Mouse (Mus musculus): Measurements from ENCODE around the gene Fgfrl1. TPM values are rescaled to one million over a fixed set of nuclear protein-coding genes. Genes with fewer than 3 reads are reported as not detected.
A peak's percentile ranks its signal among the peaks of the same experiment; 100 is the strongest.

Fgfrl1 gene
- polyA plus RNA-seq, 1 experiment, result 93.3 TPM

- no peak overlapping the region for H3K4me2 ChIP-seq (ENCODE audit: low read depth)
- TF ChIP-seq TCF12 (IDR thresholded peaks at IDR 0.05; ENCODE audit: insufficient read depth, poor library complexity, severe bottlenecking) (no peak), MYOG (IDR thresholded peaks at IDR 0.05; ENCODE audit: control insufficient read depth in 1 of 3, insufficient read depth in 1 of 3, insufficient read length in 2 of 3, low read depth in 2 of 3) (no peak), MAX (IDR thresholded peaks at IDR 0.05; ENCODE audit: low read depth) (no peak), TCF3 (IDR thresholded peaks at IDR 0.05; ENCODE audit: insufficient read length, low read depth) (no peak), SRF (IDR thresholded peaks at IDR 0.05; ENCODE audit: control insufficient read depth, insufficient read length, low read depth) (no peak), E2F4 (IDR thresholded peaks at IDR 0.05; ENCODE audit: insufficient read depth) (no peak), CEBPB (IDR thresholded peaks at IDR 0.05; ENCODE audit: insufficient read depth, poor library complexity, severe bottlenecking) (no peak), MYOD1 (IDR thresholded peaks at IDR 0.05; ENCODE audit: control insufficient read depth in 1 of 3, insufficient read length in 2 of 3, low read depth in 2 of 3) (no peak), REST (IDR thresholded peaks at IDR 0.05; ENCODE audit: insufficient read depth, insufficient read length) (no peak), POLR2A (IDR thresholded peaks at IDR 0.05; ENCODE audit: insufficient read length, low read depth) (no peak), USF1 (IDR thresholded peaks at IDR 0.05; ENCODE audit: low read depth) (no peak), POLR2AphosphoS2 (IDR thresholded peaks at IDR 0.05; ENCODE audit: insufficient read length, low read depth) (no peak)
- peaks cover 3% of the 10 kb centered on the region for H3K36me3 ChIP-seq (ENCODE audit: control insufficient read depth, insufficient read depth)
- no peak overlapping the region for H3K4me3 ChIP-seq
- H3K27me3 ChIP-seq (ENCODE audit: control insufficient read depth, insufficient read depth, insufficient read length), result no peaks in the 10 kb centered on the region
- no peaks in the 10 kb centered on the region for H3K79me2 ChIP-seq (ENCODE audit: control insufficient read depth, insufficient read depth)
- no peak overlapping the region for H3ac ChIP-seq (ENCODE audit: control insufficient read depth, insufficient read length)
Observed at GRCm38 (mm10) chr5:108647820-108648465, 44.2 kb upstream of the Fgfrl1 start.

GRCm38 (mm10) chr5:108648937-108649576 is 43.1 kb upstream of the Fgfrl1 start:
- Histone ChIP-seq H3K79me2 (ENCODE audit: control insufficient read depth, insufficient read depth) (no peaks in the 10 kb centered on the region), H3K4me2 (ENCODE audit: low read depth) (no peak overlapping the region), H3K36me3 (ENCODE audit: control insufficient read depth, insufficient read depth) (no peaks in the 10 kb centered on the region), H3ac (ENCODE audit: control insufficient read depth, insufficient read length) (no peak overlapping the region), H3K27me3 (ENCODE audit: control insufficient read depth, insufficient read depth, insufficient read length) (no peaks in the 10 kb centered on the region), H3K4me3 (no peak overlapping the region)
- TF ChIP-seq SRF (IDR thresholded peaks at IDR 0.05; ENCODE audit: control insufficient read depth, insufficient read length, low read depth) (no peak), POLR2AphosphoS2 (IDR thresholded peaks at IDR 0.05; ENCODE audit: insufficient read length, low read depth) (peak; percentile 58)

- H3ac ChIP-seq (ENCODE audit: control insufficient read depth, insufficient read length), result no peak overlapping the region
- TF ChIP-seq POLR2AphosphoS2 (IDR thresholded peaks at IDR 0.05; ENCODE audit: insufficient read length, low read depth), result peak; percentile 26
- no peak for TF ChIP-seq SRF (IDR thresholded peaks at IDR 0.05; ENCODE audit: control insufficient read depth, insufficient read length, low read depth)
- H3K27me3 ChIP-seq (ENCODE audit: control insufficient read depth, insufficient read depth, insufficient read length), result no peaks in the 10 kb centered on the region
- no peak overlapping the region for H3K4me2 ChIP-seq (ENCODE audit: low read depth)
- H3K79me2 ChIP-seq (ENCODE audit: control insufficient read depth, insufficient read depth), result no peaks in the 10 kb centered on the region
- no peaks in the 10 kb centered on the region for H3K36me3 ChIP-seq (ENCODE audit: control insufficient read depth, insufficient read depth)
- H3K4me3 ChIP-seq, result no peak overlapping the region
Observed at GRCm38 (mm10) chr5:108650341-108650740, 41.8 kb upstream of the Fgfrl1 start.

DNA sequence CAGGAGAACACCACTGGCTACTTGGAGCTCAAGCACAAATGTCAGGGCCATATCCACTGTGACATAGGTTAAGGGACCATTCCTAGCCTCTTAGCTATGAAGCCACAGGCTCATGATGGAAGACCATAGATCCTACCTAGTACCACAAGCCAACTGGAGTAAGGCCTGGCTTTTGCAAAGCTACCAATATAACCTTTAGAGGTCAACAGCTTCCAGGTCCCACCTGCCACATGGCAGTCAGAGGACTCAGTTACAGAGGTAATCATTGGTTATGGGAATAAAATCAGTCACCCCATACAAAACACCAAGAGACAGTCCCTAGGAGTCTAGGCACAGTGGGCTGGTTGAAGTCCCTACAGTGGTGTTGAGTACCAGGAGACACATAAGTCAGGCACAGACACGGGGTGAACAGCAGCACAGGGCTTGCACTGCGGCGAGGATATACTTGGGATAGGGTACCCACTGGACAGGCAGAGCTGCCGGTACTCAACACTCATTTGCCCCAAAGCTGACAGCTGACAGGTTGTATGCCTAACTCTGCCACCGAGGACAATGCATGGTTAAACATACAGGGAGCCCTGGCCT is 41.0 kb upstream of the Fgfrl1 start:
- no peak overlapping the region for H3ac ChIP-seq (ENCODE audit: control insufficient read depth, insufficient read length)
- no peak overlapping the region for H3K4me2 ChIP-seq (ENCODE audit: low read depth)
- no peaks in the 10 kb centered on the region for H3K36me3 ChIP-seq (ENCODE audit: control insufficient read depth, insufficient read depth)
- H3K4me3 ChIP-seq, result no peak overlapping the region
- no peaks in the 10 kb centered on the region for H3K79me2 ChIP-seq (ENCODE audit: control insufficient read depth, insufficient read depth)
- H3K27me3 ChIP-seq (ENCODE audit: control insufficient read depth, insufficient read depth, insufficient read length), result no peaks in the 10 kb centered on the region
- no peak for TF ChIP-seq POLR2AphosphoS2 (IDR thresholded peaks at IDR 0.05; ENCODE audit: insufficient read length, low read depth)
- no peak for TF ChIP-seq TCF12 (IDR thresholded peaks at IDR 0.05; ENCODE audit: insufficient read depth, poor library complexity, severe bottlenecking)
- TF ChIP-seq SRF (IDR thresholded peaks at IDR 0.05; ENCODE audit: control insufficient read depth, insufficient read length, low read depth), result no peak
- TF ChIP-seq USF1 (IDR thresholded peaks at IDR 0.05; ENCODE audit: low read depth), result no peak
- no peak for TF ChIP-seq POLR2A (IDR thresholded peaks at IDR 0.05; ENCODE audit: insufficient read length, low read depth)
- TF ChIP-seq TCF3 (IDR thresholded peaks at IDR 0.05; ENCODE audit: insufficient read length, low read depth), result no peak
- no peak for TF ChIP-seq REST (IDR thresholded peaks at IDR 0.05; ENCODE audit: insufficient read depth, insufficient read length)
- TF ChIP-seq MYOG (IDR thresholded peaks at IDR 0.05; ENCODE audit: control insufficient read depth in 1 of 3, insufficient read depth in 1 of 3, insufficient read length in 2 of 3, low read depth in 2 of 3), result no peak
- TF ChIP-seq MAX (IDR thresholded peaks at IDR 0.05; ENCODE audit: low read depth), result no peak
- no peak for TF ChIP-seq CEBPB (IDR thresholded peaks at IDR 0.05; ENCODE audit: insufficient read depth, poor library complexity, severe bottlenecking)
- no peak for TF ChIP-seq E2F4 (IDR thresholded peaks at IDR 0.05; ENCODE audit: insufficient read depth)
- TF ChIP-seq MYOD1 (IDR thresholded peaks at IDR 0.05; ENCODE audit: control insufficient read depth in 1 of 3, insufficient read length in 2 of 3, low read depth in 2 of 3), result no peak

- H3K27me3 ChIP-seq (ENCODE audit: control insufficient read depth, insufficient read depth, insufficient read length), result no peaks in the 10 kb centered on the region
- no peak overlapping the region for H3K4me3 ChIP-seq
- H3ac ChIP-seq (ENCODE audit: control insufficient read depth, insufficient read length), result no peak overlapping the region
- H3K79me2 ChIP-seq (ENCODE audit: control insufficient read depth, insufficient read depth), result no peaks in the 10 kb centered on the region
- TF ChIP-seq USF1 (IDR thresholded peaks at IDR 0.05; ENCODE audit: low read depth) (no peak), E2F4 (IDR thresholded peaks at IDR 0.05; ENCODE audit: insufficient read depth) (no peak), POLR2AphosphoS2 (IDR thresholded peaks at IDR 0.05; ENCODE audit: insufficient read length, low read depth) (no peak), MAX (IDR thresholded peaks at IDR 0.05; ENCODE audit: low read depth) (no peak), TCF3 (IDR thresholded peaks at IDR 0.05; ENCODE audit: insufficient read length, low read depth) (no peak), MYOD1 (IDR thresholded peaks at IDR 0.05; ENCODE audit: control insufficient read depth in 1 of 3, insufficient read length in 2 of 3, low read depth in 2 of 3) (no peak), REST (IDR thresholded peaks at IDR 0.05; ENCODE audit: insufficient read depth, insufficient read length) (no peak), CEBPB (IDR thresholded peaks at IDR 0.05; ENCODE audit: insufficient read depth, poor library complexity, severe bottlenecking) (no peak), MYOG (IDR thresholded peaks at IDR 0.05; ENCODE audit: control insufficient read depth in 1 of 3, insufficient read depth in 1 of 3, insufficient read length in 2 of 3, low read depth in 2 of 3) (no peak), SRF (IDR thresholded peaks at IDR 0.05; ENCODE audit: control insufficient read depth, insufficient read length, low read depth) (no peak), TCF12 (IDR thresholded peaks at IDR 0.05; ENCODE audit: insufficient read depth, poor library complexity, severe bottlenecking) (no peak), POLR2A (IDR thresholded peaks at IDR 0.05; ENCODE audit: insufficient read length, low read depth) (no peak)
- H3K36me3 ChIP-seq (ENCODE audit: control insufficient read depth, insufficient read depth), result no peaks in the 10 kb centered on the region
- no peak overlapping the region for H3K4me2 ChIP-seq (ENCODE audit: low read depth)
Observed at GRCm38 (mm10) chr5:108651823-108652222, 40.4 kb upstream of the Fgfrl1 start.

Measured in myocyte (in vitro differentiated cells).